Mouse (Mus musculus) thymus, postnatal 36 days (tissue): ENCODE data around the gene Borcs8.
A peak's percentile ranks its signal among the peaks of the same experiment; 100 is the strongest.

ENCODE experiments used
- DNase-seq, 2 experiments: peaks; one replicate each; pipeline ENCODE4 v3.0.0; 2022; ENCODE audit warnings: mixed read lengths in 2 of 2

The Borcs8 gene

GRCm38 (mm10) chr8:70134931-70135330 lies 4.4 kb upstream of the Borcs8 start:
- no peak for DNase-seq

GRCm38 (mm10) chr8:70136591-70136990 lies 2.7 kb upstream of the Borcs8 start:
- DNase-seq = no peak

DNA sequence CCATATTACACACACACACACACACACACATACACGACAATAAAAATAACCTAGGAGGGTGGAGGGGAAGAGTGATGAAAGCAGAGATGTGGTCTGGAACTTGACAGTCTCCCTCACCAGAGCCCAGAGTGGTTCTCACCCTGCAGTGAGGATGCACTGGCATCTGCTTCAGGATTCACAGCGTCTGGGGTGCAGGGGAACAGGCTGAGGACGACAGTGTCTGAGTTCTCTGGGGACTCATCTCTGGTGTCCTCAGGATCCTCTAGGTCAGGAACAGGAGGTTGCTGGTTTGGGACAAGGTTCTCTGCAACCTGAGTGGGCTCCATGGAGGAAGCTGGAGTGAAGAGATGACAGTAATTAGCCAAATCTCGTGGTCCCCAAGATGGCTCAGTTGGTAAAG lies 1.4 kb upstream of the Borcs8 start:
- no peak for DNase-seq

DNA sequence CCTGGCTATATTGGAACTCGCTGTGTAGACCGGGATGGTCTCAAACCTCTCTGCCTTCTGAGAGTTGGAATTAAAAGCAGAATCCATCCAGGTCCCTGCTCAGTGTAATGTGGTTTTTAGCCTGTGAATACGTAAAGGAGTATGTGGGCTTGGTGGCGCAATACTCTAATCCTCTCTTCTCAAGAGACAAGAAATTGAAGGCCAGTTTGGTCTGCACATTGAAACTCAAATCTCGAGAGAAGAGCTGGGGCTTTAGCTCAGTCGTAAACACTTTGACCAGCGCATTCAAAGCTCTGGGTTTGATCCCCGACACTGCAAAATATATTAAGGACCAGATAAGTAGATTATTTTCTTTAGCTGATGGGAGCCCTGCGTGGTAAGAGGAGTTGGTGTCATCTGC lies 682 bp downstream of the Borcs8 start:
- no peak for DNase-seq

DNA sequence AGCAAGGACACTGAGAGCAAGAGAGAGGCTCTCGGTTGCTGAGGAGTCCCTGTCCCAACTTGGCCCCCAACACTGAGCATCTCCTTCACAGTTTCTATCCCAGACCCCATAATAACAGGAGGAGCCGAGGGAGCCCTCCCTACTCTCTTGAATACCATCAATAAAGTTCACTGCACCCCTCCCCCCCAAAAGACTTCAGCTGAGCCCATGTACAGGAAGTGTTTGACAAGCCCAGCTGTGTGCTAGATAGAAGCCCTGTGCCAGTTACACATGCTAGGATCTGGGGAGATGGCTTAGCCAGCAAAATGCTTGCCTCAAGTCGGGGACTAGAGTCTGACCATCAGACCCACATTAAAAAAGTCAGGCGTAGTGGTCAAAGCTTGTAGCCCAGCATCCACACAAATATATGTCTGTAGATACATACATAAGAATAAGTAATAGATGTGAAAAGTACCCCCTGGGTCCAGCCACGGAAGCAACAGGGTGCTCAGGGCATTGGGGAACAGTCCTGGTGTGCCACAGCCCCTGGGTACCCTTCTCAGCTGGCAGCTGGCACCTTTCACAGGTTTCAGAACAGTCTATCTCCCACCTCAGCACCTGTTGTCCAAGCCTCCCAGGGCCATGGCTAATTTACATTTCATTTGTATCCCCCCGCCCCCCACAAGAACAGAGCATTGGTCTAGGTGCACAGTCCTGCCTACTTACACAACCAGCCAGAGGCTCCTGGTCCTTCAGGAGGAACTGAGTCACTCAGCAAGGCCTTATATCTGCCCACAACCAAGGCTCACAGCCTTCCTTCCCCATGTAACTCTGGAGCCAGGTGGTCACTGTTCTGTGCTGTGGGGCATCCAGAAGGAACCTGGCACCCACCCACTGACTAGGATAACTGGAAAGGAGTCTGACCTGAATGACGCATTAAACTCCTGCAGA lies 8.6 kb downstream of the Borcs8 start:
- peak; percentile 25 to 49 for DNase-seq

DNA sequence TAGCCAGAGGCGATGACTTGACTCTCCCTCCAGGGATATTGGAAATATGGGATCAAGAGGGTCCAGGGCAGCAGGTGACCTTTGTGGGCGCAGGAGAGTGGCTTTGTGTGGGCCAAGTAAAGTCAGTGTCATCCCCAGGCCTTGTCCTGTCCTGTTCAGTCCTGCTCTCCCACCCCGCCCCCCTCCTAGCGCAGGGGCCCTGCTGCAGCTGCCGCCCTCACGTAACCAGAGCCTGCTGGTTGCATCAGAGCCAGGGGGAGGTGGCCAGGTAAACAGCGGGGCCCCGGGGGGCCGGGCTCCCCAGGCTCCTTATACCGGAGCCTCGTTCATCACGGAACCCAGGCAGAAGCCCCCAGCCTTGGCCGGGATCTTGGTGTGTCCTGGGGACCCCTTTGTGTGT lies 10.9 kb downstream of the Borcs8 start:
- no peak for DNase-seq

- peak; percentile 78 to 85 for DNase-seq
These were observed 13.4 kb downstream of the Borcs8 start for GRCm38 (mm10) chr8:70152537-70153257.

GRCm38 (mm10) chr8:70157240-70157800 lies 18.0 kb downstream of the Borcs8 start:
- DNase-seq = no peak

GRCm38 (mm10) chr8:70158069-70158853 lies 19.0 kb downstream of the Borcs8 start:
- DNase-seq = peak; percentile 89 to 91

GRCm38 (mm10) chr8:70159211-70159610 lies 19.9 kb downstream of the Borcs8 start:
- no peak for DNase-seq

DNA sequence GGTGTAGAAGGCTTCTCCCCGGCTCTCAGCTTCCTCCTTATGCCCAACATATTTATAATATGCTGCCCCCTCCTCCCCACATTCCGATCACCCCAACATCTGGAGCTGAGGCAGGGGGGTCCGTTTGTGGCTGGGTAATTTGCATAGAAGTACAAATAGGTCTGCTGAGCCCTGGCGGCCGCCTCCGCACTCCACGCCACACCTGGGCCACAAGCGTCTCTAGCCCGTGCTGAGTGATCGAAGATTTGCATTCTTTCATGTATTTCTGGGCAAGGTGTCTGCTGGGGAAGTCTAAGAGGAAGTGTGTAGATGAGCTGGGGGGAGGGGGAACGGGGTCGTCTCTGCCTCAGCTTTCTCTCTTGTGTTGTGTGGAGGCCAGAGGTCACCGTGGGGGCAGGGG lies 20.7 kb downstream of the Borcs8 start:
- DNase-seq = peak; percentile 41 to 54

GRCm38 (mm10) chr8:70163316-70163715 lies 24.0 kb downstream of the Borcs8 start:
- no peak for DNase-seq

DNA sequence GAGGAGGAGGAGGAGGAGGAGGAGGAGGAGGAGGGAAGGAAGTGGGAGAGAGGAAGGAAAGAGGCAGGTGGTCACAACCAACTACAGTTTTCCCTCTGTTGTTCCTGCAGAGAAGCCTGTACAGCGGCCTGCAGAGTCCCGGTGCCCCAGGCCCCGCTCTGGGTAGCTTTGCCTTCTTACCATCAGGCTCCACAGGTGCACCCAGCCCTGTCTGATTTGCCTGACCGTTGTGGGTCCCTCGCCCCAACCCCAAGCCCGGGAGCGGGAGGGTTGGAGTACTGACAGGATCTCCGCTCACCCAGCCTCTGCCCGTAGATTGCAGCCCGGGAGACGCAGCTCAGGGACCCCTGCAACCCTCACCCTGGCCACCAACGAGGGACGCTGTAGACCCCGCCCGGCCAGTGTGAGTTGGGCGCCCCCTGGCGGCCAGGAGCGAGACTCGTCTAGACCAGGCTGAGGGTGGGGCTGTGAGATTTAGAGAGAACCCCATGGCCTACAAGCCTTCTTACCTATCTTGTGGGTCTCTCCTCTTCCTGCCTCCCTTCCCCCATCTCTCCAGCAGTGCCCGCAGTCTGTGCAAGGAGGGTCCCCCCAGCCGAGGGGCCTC lies 27.3 kb downstream of the Borcs8 start:
- DNase-seq = peak; percentile 80 to 82

DNA sequence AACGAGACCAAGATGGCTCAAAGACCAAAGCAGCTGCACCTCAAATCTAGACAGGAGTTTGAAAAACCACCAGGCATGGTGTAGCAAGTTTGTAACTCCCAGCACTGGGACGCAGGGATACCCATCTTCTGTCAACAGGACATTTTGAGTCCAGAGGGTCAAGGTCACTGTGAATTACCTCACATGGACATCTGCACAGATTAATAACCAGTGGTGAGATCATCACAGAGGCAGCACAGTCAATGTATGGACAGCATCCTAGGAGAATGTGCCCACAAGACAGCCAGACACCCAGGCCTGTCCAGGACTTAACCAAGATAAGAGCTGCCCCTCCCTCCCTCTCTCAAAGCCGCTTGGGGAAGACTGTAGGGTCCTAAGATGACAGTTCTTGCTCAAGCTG lies 30.8 kb downstream of the Borcs8 start:
- DNase-seq = no peak

DNA sequence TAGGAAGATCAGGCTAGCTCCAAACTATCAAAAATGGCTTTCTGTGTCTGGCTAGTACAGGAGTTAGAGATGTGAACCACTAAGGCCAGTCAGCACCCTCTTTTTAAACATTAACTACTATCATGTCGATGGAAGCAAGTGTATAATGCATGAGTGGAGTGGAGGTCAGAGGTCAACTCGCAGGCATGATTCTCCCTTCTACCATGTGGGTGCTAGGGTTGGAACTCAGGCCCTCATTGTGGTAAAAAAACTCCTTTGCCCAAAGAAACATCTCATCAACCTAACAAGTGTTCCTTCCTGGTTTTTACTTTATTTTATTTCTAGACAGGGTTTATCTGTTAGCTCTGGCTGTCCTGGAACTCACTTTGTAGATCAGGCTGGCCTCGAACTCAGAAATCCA lies 31.4 kb downstream of the Borcs8 start:
- no peak for DNase-seq

GRCm38 (mm10) chr8:70171240-70171639 lies 31.9 kb downstream of the Borcs8 start:
- DNase-seq = no peak

DNA sequence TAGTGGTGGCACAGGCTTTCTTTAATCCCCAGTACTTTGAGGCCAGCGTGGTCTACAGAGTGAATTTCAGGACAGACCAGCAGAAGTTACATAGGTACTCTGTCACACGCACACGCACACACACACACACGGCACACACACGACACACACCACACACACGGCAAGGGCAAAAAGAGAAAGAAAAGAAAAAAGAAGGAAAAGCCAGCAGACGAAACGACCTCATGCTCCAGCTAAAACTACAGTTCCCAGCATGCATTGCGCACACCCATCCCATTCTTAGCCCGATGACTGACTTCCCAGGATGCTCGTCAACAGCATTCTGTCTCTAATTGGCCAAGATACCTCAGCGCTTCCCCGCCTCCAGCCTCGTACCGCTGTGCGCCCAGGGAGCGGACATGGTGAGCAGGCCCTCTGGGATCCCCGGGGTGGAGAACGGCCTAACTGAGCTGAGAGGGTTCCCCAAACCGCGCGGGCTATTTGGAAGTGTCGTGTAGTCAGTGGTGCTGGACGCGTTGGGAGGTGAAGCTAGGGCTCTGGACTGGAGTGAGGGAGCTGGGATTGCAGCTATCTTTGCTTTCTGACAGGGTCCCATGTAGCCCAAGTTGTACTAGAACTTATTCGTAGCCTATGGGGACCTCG lies 32.9 kb downstream of the Borcs8 start, which contains the start of gene Tmem161a:
Tmem161a (plus strand) TSS at position 314 of the 639 bp plus-strand sequence.
- peak; percentile 85 to 91 for DNase-seq

DNA sequence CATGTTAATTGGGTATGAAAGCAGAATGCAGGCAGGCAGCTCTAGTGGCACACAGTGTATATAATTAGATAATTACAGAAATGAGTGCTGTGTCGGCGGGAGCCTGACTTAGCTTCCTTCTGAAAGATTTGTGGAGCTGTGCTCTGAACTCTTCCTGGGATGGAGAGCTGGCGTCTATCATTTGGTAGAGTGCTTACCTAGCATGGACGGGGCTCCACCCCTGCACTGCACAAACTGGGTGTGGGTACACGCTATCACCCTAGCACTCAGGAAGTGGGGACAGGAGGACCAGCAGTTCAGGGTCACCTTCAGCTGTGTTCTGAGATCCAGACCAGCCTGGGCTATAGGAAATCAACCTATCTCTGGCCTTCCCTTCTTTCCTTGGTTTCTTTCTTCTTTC lies 34.0 kb downstream of the Borcs8 start:
- DNase-seq = no peak

DNA sequence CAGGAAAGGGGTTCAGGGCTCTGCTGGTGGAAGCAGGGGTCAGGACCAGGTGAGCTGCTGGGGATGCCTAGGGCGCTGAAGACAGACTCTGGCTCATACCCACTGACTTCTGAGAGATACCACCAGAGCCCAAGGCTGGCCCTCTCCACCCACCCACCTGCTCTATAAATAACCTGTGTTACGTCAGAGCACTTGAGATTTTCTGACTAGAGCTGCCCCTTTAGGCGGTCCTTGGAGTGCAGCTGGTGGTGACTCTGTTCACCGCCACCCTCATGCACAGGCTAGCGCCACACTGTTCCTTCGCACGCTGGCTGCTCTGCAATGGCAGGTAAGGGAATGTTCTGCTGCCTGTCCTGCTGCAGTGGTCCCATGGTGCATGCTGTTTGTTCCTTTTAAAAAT lies 34.8 kb downstream of the Borcs8 start:
- no peak for DNase-seq

GRCm38 (mm10) chr8:70178231-70178630 lies 38.9 kb downstream of the Borcs8 start:
- no peak for DNase-seq

GRCm38 (mm10) chr8:70179082-70179481 lies 39.8 kb downstream of the Borcs8 start:
- no peak for DNase-seq
